Mouse (Mus musculus) kidney, adult 18-20 months (tissue): Measurements from ENCODE around the gene Cryge.
"Not testable (repeated sequence)": the region's sequence is repeated elsewhere in the genome, so short reads cannot be mapped to it uniquely, and the experiment has no call there.

Source experiments
- DNase-seq: peaks from one replicate; pipeline ENCODE4 v3.0.0; 2021

Cryge gene

DNA sequence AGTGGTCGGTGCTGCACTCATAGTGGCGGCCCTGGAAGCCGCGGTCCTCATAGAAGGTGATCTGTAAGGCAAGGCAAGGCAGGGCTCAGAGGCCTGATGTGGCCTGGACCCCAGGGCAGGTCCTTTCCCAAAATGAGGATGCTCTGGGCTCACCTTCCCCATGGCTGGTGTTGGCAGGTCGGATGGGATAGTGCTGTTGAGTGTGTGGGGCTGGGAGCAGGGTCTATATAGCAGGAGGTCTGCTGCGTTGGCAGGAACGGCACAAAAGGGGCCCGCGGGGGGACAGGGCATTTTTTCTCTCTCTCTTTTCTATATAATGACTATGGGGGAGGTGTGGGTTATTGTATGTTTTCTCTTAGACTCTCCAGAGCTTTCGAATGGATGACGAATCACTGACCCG is at the start of gene Cryge:
Gene Cryge (minus strand): TSS at position 198 of the 400 bp plus-strand sequence.
- DNase-seq, result not testable (repeated sequence)

DNA sequence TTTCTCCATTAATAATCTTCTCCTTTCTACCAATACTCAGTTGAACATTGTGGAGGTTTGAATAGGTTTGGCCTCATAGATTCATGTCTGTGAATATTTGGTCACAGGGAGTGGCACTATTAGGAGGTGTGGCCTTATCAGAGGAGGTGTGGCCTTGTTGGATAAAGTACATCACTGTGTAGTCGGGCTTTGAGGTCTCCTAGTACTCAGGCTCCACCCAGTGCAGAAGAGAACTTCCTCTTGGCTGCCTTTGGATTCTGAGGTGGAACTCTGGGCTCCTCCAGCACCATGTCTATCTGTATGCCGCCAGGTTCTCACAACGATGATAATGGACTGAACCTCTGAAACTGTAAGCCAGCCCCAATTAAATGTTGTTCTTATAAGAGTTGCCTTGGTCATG is 46.0 kb upstream of the Cryge start:
- no peak for DNase-seq

DNA sequence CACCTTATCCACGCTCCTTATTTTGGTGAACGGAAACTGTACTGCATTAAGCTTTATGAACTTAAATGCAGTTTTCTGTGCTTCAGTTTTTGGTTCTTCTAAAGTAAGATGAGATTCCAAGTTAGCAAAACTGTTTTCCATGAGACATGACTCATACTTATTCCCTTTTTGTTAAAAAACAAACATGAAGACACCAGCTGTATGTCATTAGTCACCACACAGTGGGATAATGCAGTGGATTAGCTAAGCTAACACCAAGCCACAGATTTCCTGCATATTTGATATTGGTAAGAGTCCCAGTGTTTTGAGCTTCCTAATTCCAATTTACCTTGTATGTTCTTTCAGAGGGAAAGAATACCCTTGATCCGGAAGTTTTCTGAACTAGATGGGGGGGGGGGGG is 40.6 kb upstream of the Cryge start:
- no peak for DNase-seq

DNA sequence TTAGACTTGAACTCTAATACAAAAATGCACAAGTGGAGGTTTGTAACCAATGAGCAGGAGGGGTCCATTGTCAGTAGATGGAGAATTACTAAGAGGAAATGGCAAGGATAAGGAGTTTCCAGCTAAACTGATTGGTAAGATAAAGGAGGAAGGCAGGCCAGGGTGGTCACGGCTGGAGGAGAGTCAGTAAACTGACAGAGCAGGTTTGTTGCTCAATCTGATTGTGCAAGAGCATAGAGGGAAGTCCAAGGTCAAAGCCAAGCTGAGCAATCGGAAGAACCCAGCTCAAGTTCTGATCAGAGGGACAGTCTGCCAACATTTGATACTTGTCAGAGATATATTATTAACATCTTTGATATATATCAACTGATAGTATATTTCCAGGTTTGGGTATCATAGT is 39.4 kb upstream of the Cryge start:
- no peak for DNase-seq

DNA sequence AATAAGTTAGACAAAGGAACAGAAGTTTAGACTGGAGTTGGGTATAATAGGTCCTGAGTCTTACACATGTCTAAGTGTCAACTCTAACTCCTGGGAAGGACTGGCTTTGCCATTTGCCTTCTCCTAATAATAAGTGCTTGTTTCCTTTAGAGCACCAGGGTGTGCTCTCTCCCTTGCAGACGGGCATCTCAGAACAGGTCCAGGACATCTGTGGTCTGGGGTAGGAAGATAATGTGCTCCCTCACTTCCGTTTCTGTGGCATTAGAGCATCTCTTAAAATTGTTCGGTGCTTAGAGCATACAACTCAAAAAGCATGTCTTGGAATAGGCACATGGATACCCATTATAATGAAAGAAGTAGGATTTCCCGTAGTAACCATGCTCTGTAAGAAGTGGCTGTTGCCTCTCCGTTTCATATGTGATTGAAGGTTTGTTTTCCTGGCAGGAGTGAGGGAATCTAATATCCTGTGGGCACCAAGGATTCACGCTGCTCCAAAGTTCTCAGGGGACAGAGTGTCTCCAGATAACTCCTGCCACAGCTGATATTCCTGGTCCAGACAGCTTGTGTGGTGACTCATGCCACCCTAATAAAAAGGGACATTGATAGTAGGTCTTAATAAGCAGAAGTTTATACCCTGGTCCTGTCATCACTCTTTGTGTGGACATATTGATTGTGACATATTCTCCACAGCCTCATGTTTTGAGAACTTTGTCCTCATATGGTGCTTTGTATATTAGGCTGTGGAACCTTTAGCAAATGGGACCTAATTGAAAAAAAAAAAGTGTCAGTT is 37.8 kb upstream of the Cryge start:
- no peak for DNase-seq

DNA sequence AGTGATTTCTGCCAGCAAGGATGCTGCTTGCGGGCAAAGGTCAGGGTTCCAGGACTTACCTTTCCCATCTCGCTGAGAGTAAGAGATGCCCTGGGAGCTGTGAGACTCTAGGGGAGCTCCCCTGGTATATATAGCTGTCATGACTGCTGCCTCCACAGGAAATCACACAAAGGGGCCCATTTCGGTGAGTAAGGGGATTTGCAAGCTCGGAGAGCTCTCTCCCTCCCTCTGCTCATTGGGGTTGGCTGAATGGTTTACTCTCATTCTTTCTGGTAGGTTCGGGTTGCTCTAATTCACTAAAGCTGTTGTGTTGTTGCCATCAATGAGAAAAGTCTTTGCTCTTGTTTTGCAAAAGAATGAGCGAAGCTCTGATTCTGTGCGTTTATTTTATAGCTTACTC is 31.2 kb upstream of the Cryge start, which contains the start of gene Crygb:
Gene Crygb (minus strand): TSS at position 101 of the 400 bp plus-strand sequence.
- DNase-seq, result no peak

DNA sequence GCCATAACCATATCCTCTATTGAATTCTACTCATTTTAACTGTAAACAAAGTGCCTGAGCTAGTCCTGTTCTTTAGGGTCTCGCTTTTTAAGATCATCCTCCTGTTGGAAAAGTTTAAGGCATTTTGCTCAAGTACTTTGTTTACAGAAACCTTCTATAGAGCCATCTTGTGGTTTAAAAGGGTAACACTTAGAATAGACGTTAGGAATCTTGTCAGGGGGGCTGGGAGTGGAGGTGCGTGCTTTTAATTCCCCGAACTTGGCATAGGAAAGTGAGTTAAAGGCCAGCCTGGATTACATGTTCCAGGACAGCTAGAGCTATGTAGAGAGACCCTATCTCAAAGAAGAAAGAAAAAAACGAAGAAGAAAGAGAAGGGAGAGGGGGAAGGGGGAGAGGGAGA is 24.7 kb upstream of the Cryge start:
- no peak for DNase-seq

DNA sequence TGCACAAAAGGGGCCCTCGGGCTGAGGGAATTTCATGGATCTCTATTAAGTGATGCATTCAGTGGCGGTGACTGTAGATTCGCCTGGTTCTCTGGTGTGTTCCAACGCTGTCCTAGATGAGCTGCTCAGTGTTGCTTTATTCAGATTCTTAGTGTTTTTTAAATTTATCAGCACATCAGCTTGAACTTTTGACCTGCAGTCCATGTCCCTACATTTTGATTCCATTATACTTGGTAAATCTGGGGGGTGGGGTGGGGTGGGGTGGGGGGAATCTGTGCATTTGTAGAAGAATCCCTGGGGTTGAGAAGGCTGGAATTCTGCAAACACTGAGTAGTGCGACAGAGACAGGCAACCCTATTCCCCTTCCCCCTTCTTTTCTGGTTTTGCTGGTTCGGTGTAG is 22.6 kb upstream of the Cryge start, which contains the start of gene Crygc:
Gene Crygc (minus strand): TSS at position 101 of the 400 bp plus-strand sequence.
- DNase-seq, result no peak

DNA sequence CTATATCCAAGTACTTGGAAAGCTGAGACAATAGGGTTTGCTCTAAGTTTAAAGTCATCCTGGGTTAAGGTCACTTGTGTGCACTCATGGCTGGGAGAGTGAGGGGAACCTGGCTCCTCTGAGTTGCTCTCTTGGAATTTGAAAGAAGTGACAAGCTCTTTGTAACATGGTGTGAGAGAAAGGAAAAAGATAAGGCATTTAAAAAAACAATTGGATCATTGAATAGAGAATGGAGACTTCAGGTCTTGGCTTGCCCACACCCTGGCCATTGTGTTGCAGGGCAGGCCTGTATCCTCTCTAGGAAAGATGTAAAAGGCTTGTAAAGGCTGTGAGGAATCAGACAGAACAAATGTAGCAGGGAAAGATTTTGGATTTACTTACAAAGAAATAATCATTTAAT is 16.9 kb upstream of the Cryge start:
- no peak for DNase-seq

DNA sequence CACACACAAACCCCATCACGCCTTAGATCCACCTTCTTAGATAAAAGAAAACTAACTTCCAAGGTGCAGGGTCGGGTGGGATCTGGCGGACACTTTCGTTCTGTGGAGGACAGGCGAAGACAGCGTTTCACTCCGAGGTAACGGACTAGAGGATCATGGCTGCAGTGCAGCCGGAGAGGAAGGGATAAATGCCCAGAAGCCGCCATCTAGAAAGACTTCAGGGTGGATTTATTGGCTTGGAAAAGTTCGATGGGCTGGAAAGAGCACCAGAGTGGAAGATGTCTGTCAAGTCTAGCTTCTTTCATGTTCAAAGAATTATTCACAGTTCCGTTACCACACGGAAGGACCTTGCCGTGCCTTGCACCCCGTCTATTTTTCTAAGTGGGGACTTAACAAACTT is 13.3 kb upstream of the Cryge start:
- no peak for DNase-seq

DNA sequence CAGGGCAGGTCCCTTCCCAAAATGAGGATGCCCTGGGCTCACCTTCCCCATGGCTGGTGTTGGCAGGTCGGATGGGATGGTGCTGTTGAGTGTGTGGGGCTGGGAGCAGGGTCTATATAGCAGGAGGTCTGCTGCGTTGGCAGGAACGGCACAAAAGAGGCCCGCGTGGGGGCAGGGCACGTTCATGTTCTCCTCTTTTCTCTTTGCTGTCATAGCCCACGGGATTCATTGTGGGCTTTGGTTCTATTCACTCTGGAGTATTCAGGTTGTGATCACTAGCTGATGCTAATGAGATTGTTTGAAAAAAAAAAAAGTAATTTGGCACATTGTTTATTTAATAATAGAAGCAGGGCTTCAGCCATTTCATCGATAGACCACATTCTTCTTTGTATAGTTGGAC is 12.4 kb upstream of the Cryge start, which contains the start of gene Crygd:
Gene Crygd (minus strand): TSS at position 101 of the 400 bp plus-strand sequence.
- DNase-seq, result no peak

DNA sequence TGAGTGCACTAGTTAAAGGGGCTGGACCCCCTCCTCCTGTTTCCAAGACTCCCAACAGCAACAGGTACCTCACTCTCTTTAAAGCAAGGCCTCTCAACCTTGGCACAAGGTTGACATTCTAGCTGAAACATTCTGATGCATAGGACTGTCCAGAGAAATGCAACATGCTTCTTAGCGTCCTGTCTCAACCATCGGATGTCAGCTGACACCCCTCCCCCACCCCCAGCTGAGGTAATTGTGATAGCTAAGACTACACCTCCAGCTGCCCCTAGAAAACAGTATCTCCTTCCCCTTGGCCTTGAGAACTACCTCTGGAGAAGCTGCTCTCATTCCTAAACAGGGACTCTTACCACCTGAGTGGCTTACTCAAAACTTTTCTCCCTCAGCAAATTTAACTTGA is 1.2 kb upstream of the Cryge start:
- DNase-seq, result no peak

DNA sequence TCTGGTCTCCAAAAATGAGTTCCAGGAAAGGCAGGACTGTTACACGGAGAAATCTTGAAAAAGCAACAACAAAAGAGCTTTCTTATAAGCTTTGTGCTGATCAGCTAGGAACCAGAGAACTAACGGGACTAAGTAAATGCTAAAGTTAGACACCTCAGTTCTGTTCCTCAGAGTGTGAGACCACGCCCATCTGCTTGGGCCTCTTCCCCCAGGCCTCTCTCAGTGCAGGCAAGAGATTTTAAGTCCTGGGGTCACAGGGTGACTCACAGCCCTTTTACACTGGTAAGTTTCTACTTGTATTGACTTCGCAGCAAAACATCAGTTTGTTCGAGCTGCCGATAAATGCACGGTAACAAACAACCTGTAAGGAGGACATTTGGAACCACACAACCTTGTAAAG is 747 bp upstream of the Cryge start:
- no peak for DNase-seq

DNA sequence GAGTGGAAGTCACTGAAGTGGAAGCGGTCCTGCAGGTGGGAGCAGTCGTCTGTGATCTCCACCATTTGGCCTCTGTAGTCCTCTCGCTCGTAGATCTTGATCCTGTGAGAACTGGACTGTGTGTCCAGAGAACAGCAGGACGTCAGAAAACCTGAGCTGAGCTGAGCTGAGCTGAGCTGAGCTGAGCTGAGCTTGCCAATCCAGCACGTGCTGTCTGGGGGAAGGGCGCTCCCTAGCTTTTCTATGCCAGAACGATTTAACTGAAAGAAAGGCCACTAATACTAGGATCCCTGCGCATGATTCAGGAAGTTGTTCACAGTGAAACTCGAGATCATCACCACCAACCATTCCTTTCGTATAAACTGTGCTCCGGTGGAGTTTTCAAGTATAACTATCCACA is 2.2 kb downstream of the Cryge start:
- peak; percentile 35 for DNase-seq

DNA sequence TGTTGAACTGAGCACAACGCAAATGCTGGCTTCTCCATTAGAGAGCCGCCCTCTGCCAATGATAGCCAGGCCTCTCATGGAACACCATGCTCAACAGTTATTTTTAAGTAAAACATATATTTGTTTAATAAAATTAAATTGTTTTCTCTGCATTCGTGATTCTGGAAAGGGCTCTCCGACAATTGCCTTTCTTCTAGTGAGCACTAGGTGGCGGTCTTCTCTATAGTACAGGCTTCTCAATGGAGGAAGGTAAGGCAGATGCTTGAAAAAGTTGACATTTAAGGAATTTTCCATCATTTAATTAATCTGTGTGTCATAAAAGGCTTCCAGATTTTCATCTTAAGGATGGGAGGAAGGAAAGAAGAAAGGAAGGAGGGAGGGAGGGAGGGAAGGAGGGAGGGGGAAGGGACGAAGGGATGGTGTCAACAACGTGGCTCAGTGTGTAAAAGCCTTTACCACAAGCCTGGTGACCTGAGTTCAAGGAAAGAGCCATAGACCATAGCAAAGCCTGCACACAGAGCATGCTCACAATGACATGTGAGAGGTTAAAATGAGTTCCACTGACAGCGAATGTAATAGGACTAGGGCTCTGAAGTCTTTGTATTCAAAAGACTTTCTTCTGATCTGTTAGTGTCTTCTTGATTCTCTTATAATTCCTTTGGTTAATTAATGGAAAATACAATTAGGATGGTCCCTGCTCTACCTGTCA is 4.4 kb downstream of the Cryge start:
- peak; percentile 7 for DNase-seq

DNA sequence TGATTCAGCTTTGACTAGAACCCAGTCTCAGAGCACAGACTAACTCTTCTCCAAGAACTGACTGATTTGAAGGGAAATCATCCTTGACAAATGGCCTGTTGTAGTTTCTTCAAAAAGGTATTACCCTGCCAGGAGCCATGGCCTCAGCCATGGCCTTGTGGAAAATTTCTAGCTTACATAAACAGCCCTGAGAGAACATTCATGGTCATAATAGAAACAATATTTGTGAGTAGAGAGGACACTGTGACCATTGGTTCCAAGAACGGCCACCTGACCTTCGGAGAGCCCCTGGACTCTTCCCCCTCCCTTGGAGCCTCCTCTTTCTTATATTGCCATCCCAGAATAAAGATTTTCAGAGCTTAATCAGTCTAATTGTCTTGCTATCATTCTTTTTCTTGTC is 7.5 kb downstream of the Cryge start:
- DNase-seq, result no peak

DNA sequence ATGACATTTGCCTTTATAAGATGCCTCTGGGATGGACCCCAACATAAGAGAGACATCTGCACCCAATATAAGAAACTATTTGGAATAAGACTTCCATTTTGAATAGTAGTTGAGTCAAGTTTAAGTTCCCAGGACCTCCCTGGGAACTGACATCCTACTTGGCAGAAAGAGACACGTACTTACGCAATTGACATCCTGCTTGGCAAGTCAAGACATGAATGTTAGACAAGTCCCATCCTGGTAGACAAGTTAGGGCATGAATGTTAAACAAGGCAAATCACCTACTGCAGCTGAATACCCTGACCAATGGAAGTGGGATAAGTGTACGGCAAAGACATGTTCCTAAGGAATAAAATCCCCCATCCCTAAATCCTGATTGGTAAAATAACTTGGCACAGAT is 9.1 kb downstream of the Cryge start:
- DNase-seq, result no peak

DNA sequence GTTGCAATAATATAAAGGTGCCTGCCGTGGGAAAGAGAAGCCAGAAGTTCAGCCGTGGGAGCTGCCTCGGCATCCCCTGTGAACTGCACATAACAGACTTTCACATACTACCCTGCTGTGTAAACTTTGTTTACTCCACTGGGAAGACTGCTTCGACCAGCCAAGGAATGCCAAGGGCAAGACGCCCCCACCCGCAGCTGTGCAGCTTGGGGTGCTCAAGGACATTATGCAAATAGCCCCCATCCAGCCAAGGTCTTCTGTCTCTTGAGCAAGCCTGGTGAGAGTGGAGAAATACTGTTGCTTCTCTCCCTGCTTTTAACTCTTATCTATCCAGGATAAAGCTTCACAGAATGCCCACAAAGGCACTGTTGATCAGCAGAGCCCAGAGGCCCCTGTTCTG is 10.1 kb downstream of the Cryge start:
- DNase-seq, result no peak

DNA sequence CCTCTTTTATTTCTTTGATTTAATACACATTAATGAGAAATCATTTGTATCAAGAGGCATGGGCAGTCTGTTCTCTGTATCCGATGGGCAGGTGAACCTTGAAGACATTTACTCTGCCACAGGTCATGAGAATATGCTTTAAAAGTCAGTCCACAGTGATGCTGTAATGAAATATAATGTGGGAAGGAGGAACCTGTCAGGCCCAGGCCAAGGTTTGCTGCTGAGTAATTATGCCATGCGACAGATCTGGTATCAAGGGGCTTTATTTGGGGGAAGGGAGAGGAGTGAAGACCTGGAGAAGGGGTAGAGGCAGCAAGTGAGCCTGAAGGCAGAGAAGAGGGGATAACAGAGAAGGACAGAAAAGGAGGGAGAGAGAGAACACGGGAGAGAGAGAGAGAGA is 11.3 kb downstream of the Cryge start:
- DNase-seq, result no peak

DNA sequence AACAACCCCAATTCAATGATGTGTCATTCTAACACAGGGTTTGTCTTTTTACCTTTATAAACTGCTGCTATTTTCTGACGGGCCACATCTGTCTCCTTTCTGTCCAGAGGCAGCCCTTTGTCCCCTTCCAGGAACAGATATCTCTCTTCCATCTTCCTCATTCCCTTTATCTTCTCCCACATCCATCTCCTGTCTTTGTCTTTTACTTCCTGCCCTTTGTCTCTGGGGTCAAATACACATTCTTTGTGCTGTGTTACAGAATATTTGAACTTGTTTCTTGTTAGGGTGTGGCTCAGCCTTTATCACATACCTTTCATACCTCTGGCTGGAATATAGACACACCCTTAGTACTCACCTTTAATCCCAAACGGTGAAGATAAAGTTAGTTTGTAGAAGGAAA is 13.4 kb downstream of the Cryge start:
- no peak for DNase-seq

DNA sequence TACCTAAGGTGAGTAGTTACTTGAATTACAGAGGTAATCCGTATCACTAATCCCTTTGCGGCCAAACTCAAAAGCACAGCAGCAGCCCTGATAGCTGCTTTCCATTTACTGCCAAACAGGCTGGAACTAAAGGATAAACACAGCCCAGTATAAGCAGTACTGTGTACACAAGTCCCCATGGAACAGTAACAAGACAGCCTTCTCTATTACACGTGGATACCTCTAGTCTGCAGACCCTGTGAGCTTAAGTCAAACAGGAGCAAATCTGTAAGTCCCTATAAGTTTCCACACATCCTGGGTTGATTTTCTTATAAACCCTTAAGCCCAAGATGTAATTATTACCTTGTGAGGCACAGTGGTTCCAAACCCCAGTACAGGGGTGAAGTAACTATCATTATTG is 15.4 kb downstream of the Cryge start:
- no peak for DNase-seq

DNA sequence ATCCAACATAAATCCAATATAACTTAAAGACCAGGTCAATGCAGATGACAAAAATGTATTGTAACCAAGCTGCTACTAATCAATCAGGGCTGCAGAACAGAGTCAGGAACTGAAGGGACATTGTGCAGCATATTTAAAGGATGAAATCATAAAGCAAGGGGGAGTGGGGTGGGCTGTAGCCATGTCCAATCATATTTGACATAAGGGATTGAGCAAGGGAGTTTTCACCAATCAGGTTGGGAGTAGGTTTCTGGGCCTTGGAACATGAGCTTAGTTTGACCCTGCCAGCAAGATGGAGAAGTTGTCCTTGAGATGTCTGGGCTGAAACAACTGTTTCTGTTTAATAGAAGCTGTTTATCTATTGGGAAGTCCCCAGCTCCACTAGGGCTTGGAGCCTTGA is 18.3 kb downstream of the Cryge start, which contains the start of gene Akr1cl:
Gene Akr1cl (minus strand): TSS at position 119 of the 400 bp plus-strand sequence.
- no peak for DNase-seq

DNA sequence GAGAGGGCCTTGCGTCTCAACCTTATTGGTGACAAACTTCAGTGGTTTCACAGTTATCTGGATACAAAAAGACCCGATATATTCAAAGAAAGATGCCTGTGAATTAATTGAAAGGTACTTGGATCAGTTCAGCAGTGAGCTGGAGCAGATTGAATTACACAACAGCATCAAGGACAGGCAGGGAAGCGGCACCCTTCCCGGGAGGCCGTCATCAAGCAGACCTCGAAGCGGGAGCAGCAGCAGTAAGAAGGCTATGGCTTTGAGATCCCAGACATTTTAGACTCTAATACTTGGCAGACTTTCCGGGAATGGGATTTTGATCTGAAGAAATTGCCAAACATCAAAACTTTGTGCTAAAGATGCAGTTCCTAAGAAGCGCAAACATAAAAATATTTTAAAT is 22.7 kb downstream of the Cryge start:
- no peak for DNase-seq

DNA sequence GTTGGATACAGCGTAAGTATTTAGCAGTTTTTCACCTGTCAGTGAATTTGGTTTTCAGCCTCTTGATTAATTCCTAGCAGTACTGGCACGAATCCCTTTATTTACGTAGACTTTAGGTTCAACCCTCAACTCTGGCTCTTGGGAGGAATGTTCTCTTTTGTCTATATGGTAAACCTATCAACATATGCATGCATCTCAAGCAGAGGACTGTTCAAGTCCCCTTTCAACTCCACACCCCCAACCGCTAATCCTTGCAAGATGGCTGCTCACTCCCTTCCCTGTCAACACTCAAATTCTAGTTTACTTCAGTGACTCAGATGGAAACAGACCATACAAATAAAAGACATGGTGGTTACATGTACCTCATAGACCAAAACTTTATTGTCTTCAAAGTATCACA is 38.2 kb downstream of the Cryge start:
- no peak for DNase-seq
